Mouse (Mus musculus): ENCODE measurements at regions not wholly inside any gene's neighbourhood (a gene's known extent, or its start where the extent isn't known, plus 50 kb on each side); places are given as distances from the start of the nearest gene placed in this dataset.

GRCm38 (mm10) chr14:36819826-36820225, 148.8 kb downstream of the Ccser2 start:
- no peak for DNase-seq

GRCm38 (mm10) chr14:36802418-36802817, 166.2 kb downstream of the Ccser2 start:
- no peak for DNase-seq

- no peak for DNase-seq
Measured at GRCm38 (mm10) chr14:36799820-36800219, 168.8 kb downstream of the Ccser2 start.

GRCm38 (mm10) chr14:36781882-36782281, 186.7 kb downstream of the Ccser2 start:
- DNase-seq, result no peak

- DNase-seq, result peak; percentile 9
Measured at GRCm38 (mm10) chr14:36778956-36779355, 189.6 kb downstream of the Ccser2 start.

- no peak for DNase-seq
Measured at GRCm38 (mm10) chr14:36774349-36774748, 194.2 kb downstream of the Ccser2 start.

- no peak for DNase-seq
Measured at GRCm38 (mm10) chr14:36764377-36764776, 204.2 kb downstream of the Ccser2 start.

- no peak for DNase-seq
Measured at GRCm38 (mm10) chr14:36756056-36756455, 212.5 kb downstream of the Ccser2 start.

- peak; percentile 40 for DNase-seq
Measured at GRCm38 (mm10) chr14:36748130-36748883, 220.3 kb downstream of the Ccser2 start.

GRCm38 (mm10) chr14:36731095-36731494, 237.5 kb downstream of the Ccser2 start:
- no peak for DNase-seq

- no peak for DNase-seq
Measured at GRCm38 (mm10) chr14:36726092-36726491, 242.5 kb downstream of the Ccser2 start.

- DNase-seq, result no peak
Measured at GRCm38 (mm10) chr14:36715684-36716083, 252.9 kb downstream of the Ccser2 start.

GRCm38 (mm10) chr14:36696993-36697392, 271.6 kb downstream of the Ccser2 start:
- DNase-seq, result no peak

GRCm38 (mm10) chr14:36691958-36692357, 276.6 kb downstream of the Ccser2 start:
- no peak for DNase-seq

GRCm38 (mm10) chr14:36691018-36691417, 277.6 kb downstream of the Ccser2 start:
- no peak for DNase-seq

- DNase-seq, result no peak
Measured at GRCm38 (mm10) chr14:36658678-36659263, 309.8 kb downstream of the Ccser2 start.

- DNase-seq, result no peak
Measured at GRCm38 (mm10) chr14:36658193-36658592, 310.4 kb downstream of the Ccser2 start.

GRCm38 (mm10) chr14:36652982-36653557, 315.5 kb downstream of the Ccser2 start:
- DNase-seq, result peak; percentile 26

GRCm38 (mm10) chr14:36651053-36651735, 317.4 kb downstream of the Ccser2 start:
- DNase-seq, result no peak

- DNase-seq, result no peak
Measured at GRCm38 (mm10) chr14:36646649-36647048, 321.9 kb downstream of the Ccser2 start.

GRCm38 (mm10) chr14:36646237-36646636, 322.3 kb downstream of the Ccser2 start:
- DNase-seq, result no peak

GRCm38 (mm10) chr14:36624822-36625221, 343.8 kb downstream of the Ccser2 start:
- DNase-seq, result no peak

GRCm38 (mm10) chr14:36624134-36624533, 344.4 kb downstream of the Ccser2 start:
- DNase-seq, result no peak

- no peak for DNase-seq
Measured at GRCm38 (mm10) chr14:36623036-36623435, 345.5 kb downstream of the Ccser2 start.

Data from right cerebral cortex, postnatal 14 days (tissue).